Mouse (Mus musculus) hindbrain, embryonic 16.5 days (tissue): ENCODE data around the gene Tbc1d16. TPM values are rescaled to one million over a fixed set of nuclear protein-coding genes. Genes with fewer than 3 reads are reported as not detected.

Experiments
- microRNA-seq: library from miRNA; unstranded; fragments of <30 nt; microRNA quantifications from one replicate; pipeline ENCODE4, GENCODE M21; 2017
- polyA plus RNA-seq: library from polyadenylated mRNA; unstranded; fragments of >200 nt; fragmentation: Nextera tagmentation; extraction: Ambion mirVana; gene quantifications from 2 replicates; pipeline ENCODE4 v1.2.1, GENCODE M21; 2015

Tbc1d16 gene
- polyA plus RNA-seq, 1 experiment from 2014 or later: 54.9 TPM

Small RNAs within 50 kb of the gene (microRNA-seq; reads per million reads assigned to microRNA genes)
- 3.7 reads per million, percentile 12 among the genes with 10 or more reads in this experiment for gene Mir6934

Other genes with a start within 250 kb of the Tbc1d16 start
- not detected in 2 replicates for gene Enpp7, start 240.3 kb downstream of the Tbc1d16 start, polyA plus RNA-seq
- gene Cbx2, start 205.5 kb downstream of the Tbc1d16 start, polyA plus RNA-seq: 10.7 and 14.0 TPM in 2 replicates
- 8.5 and 9.5 TPM in 2 replicates for gene Cbx8, start 187.5 kb downstream of the Tbc1d16 start, polyA plus RNA-seq
- 23.4 and 24.8 TPM in 2 replicates for gene Cbx4, start 142.3 kb downstream of the Tbc1d16 start, polyA plus RNA-seq
- 16.5 and 17.2 TPM in 2 replicates for gene Ccdc40, start 73 bp upstream of the Tbc1d16 start, polyA plus RNA-seq
- gene Gaa, start 39.4 kb upstream of the Tbc1d16 start, polyA plus RNA-seq: 121 and 131 TPM in 2 replicates
- gene Eif4a3, start 71.6 kb upstream of the Tbc1d16 start, polyA plus RNA-seq: 241 and 243 TPM in 2 replicates
- 0.50 and 0.55 TPM in 2 replicates for gene Card14, start 79.3 kb upstream of the Tbc1d16 start, polyA plus RNA-seq
- 3.6 and 5.2 TPM in 2 replicates for gene Sgsh, start 127.0 kb upstream of the Tbc1d16 start, polyA plus RNA-seq
- 7.5 and 8.0 TPM in 2 replicates for gene Slc26a11, start 127.1 kb upstream of the Tbc1d16 start, polyA plus RNA-seq
- 1.0 and 1.1 TPM in 2 replicates for gene Rnf213, start 164.6 kb upstream of the Tbc1d16 start, polyA plus RNA-seq